Mouse (Mus musculus) hindbrain, embryonic 15.5 days (tissue): Measurements from ENCODE around the gene Ncoa3. TPM values are rescaled to one million over a fixed set of nuclear protein-coding genes. Genes with fewer than 3 reads are reported as not detected.

Experiments used
- ATAC-seq: fragments of 200-750 bp; cut with Nextera tagmentation; 2 replicates; pipeline ENCODE4 v1.8.0; 2017; ENCODE audit warnings: low read depth, moderate number of reproducible peaks, moderate TSS enrichment; ENCODE audit not compliant: low FRiP score
- H3K27ac ChIP-seq: fragments of 300-500 bp; sonication (generic); replicated peaks from 2 replicates; pipeline ENCODE4 v1.5.1; 2015; ENCODE audit warnings: mild to moderate bottlenecking, inconsistent platforms
- H3K27me3 ChIP-seq: fragments of 300-500 bp; sonication (generic); 2 replicates; pipeline ENCODE4 v1.6.1; 2015; ENCODE audit warnings: control low read depth, inconsistent platforms
- H3K36me3 ChIP-seq: fragments of 300-500 bp; sonication (generic); 2 replicates; pipeline ENCODE4 v1.6.1; 2015; ENCODE audit warnings: control low read depth, inconsistent platforms
- H3K4me1 ChIP-seq: fragments of 300-500 bp; sonication (generic); replicated peaks from 2 replicates; pipeline ENCODE4 v1.6.1; 2015; ENCODE audit warnings: control low read depth, inconsistent platforms
- H3K4me2 ChIP-seq: fragments of 300-500 bp; sonication (generic); 2 replicates; pipeline ENCODE4 v1.6.1; 2015; ENCODE audit warnings: moderate library complexity, mild to moderate bottlenecking, inconsistent platforms
- H3K4me3 ChIP-seq: fragments of 300-500 bp; sonication (generic); 2 replicates; pipeline ENCODE4 v1.5.1; 2015; ENCODE audit warnings: mild to moderate bottlenecking, inconsistent platforms
- H3K9ac ChIP-seq: fragments of 300-500 bp; sonication (generic); 2 replicates; pipeline ENCODE4 v1.6.1; 2015; ENCODE audit warnings: inconsistent platforms
- H3K9me3 ChIP-seq: fragments of 300-500 bp; sonication (generic); 2 replicates; pipeline ENCODE4 v1.6.1; 2016; ENCODE audit warnings: control low read depth, inconsistent platforms
- WGBS: fragments of 180-500 bp; shearing (Covaris S2); methylation state at CpG from one replicate; pipeline ENCODE4 v1.1.7; 2015; 5-methylcytosine and 5-hydroxymethylcytosine counted together
- polyA plus RNA-seq: library from polyadenylated mRNA; unstranded; fragments of >200 nt; fragmentation: Nextera tagmentation; extraction: Ambion mirVana; gene quantifications from 2 replicates; pipeline ENCODE4 v1.2.1, GENCODE M21; 2015

The Ncoa3 gene
- polyA plus RNA-seq, 1 experiment from 2014 or later: 14.0 TPM

DNA sequence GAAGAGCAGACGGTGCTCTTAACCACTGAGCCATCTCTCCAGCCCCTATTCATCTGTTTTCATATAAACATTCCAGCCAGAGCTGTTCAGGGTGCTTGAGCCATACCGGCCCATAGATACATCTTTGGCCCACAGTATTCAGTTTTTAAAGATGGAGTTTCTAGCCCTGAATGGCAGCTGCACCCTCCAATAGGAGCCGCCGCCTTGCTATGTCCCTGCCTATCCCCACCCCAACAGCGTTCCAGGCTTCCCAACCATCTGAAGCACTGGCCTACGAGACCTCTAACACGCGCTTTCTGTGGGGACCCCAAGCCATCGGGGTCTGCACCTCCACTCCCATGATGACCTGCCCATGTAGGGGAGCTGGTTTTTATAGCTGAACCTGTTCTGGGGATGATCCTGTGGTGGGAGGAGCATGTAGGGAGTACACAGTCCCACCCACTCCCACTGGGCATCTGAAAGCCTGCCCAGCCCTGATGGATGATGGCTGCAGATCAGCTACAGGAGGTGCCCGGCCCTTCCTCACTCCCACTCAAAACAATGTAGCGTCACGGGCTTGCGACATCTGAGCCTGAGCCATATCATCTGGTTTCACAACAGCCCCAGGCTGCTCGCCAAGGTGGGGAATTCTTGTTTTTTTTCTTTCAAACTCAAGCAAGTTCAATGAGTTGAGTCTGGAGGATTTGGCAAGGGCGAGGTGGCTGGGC is 123.3 kb downstream of the Ncoa3 start:
- H3K9ac ChIP-seq: no peak overlapping the region
- WGBS: 85% methylated on average over 15 of the region's 15 CpGs
- H3K9me3 ChIP-seq: no peaks in the 10 kb centered on the region
- H3K27ac ChIP-seq: no peak overlapping the region
- H3K4me2 ChIP-seq: no peak overlapping the region
- no peaks in the 10 kb centered on the region for H3K27me3 ChIP-seq
- ATAC-seq: no peak
- no peaks in the 10 kb centered on the region for H3K4me1 ChIP-seq
- H3K36me3 ChIP-seq: peaks cover 11% of the 10 kb centered on the region
- H3K4me3 ChIP-seq: no peak overlapping the region

DNA sequence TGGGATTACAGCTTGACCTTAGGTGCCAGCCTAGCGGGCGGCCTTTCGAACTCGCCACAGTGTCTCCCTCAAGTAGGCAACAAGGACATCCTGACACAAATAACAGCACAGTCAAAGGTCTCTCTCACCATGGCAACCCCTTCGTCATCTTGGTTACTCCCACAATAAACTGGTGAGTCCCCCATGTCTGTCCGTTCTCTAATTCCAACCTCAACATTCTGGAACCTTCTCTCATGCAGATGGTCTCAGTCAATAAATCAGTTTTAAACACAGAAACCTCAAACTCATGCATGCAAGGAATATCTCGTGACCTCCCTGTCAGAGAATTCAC is 123.8 kb downstream of the Ncoa3 start:
- no peak overlapping the region for H3K9ac ChIP-seq
- WGBS: 85% methylated on average over 7 of the region's 7 CpGs
- H3K27me3 ChIP-seq: no peaks in the 10 kb centered on the region

DNA sequence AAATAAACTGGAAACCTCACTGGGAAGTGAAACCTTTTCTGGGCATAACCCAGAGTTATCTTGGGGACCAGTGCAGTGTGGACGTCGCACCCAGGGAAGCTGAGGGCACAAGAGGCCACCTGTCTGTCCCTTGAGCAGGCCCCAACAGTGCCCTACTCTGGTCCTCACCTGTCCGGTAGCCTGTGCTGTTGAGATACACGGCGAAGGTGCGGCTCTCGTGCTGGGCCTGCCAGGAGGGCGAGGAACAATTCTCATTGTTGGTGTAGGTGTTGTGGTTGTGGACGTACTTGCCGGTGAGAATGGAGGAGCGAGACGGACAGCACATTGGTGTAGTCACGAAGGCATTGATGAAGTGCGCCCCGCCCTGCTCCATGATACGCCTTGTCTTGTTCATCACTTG is 124.3 kb downstream of the Ncoa3 start:
- no peak overlapping the region for H3K4me2 ChIP-seq
- H3K36me3 ChIP-seq: peaks cover 11% of the 10 kb centered on the region
- no peaks in the 10 kb centered on the region for H3K27me3 ChIP-seq
- ATAC-seq: no peak
- 96% methylated on average over 16 of the region's 16 CpGs for WGBS
- no peaks in the 10 kb centered on the region for H3K4me1 ChIP-seq
- no peak overlapping the region for H3K4me3 ChIP-seq
- no peak overlapping the region for H3K9ac ChIP-seq
- no peak overlapping the region for H3K27ac ChIP-seq
- no peaks in the 10 kb centered on the region for H3K9me3 ChIP-seq

More for the DNA sequence above, 123.8 kb downstream of the Ncoa3 start:
- no peak for ATAC-seq
- H3K4me1 ChIP-seq: no peaks in the 10 kb centered on the region
- no peaks in the 10 kb centered on the region for H3K9me3 ChIP-seq
- H3K36me3 ChIP-seq: peaks cover 11% of the 10 kb centered on the region
- H3K27ac ChIP-seq: no peak overlapping the region
- no peak overlapping the region for H3K4me3 ChIP-seq
- no peak overlapping the region for H3K4me2 ChIP-seq

DNA sequence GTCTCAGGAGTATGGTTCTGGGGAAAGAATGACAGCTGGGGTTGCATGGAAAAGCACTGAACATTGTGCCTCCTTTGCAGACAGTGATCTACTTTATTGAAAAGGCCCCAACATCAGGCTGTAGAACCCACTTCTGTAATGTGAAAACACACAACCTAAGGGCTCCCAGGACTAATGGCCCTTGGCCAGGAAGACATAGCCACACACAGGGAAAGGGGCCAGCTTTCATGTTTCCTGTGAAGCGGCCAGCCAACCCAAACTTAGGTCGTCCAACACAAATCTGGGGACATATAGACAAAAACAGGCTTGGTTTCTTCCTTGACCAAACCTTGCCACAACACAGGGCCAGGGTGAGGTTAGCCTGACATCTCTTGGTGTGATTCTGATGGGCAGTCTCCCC is 127.6 kb downstream of the Ncoa3 start:
- Histone ChIP-seq H3K4me1 (no peaks in the 10 kb centered on the region), H3K9me3 (no peaks in the 10 kb centered on the region), H3K4me3 (no peak overlapping the region), H3K4me2 (no peak overlapping the region), H3K36me3 (peaks cover 9% of the 10 kb centered on the region), H3K27ac (no peak overlapping the region), H3K27me3 (no peaks in the 10 kb centered on the region), H3K9ac (no peak overlapping the region)
- no peak for ATAC-seq
- WGBS: 85% methylated on average over 2 of the region's 2 CpGs

DNA sequence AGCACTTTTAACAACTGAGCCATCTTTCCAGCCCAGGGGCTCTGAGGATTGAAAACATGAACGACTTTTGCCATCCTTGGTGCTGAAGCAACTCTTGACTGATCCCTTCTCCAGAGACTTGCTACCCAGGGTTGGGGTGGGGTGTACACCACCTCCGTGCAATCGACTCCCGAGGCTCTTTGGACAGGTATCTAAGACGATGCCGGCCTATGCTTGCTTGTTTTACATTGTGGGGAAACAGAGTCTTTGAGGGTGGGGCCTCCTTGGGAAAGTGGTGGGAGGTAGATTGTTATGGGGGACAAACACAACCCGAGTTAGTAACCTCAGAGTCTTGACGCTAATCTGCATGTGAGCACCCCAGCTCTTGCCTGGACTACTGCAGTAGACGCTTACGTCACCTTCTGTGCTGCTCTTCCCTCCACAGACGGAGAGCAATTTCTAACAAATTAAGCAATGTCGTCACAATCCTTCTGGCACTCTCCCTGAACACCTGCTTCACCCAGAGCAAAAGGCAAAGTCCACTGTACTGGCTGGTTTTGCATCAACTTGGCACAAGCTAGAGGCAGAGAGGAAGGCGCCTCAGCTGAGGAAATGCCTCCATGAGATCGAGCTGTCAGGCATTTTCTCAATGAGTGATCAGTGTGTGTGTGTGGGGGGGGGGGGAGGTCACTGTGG is 129.4 kb downstream of the Ncoa3 start:
- ATAC-seq: no peak
- WGBS: 77% methylated on average over 14 of the region's 14 CpGs
- H3K9me3 ChIP-seq: no peaks in the 10 kb centered on the region
- H3K4me1 ChIP-seq: no peaks in the 10 kb centered on the region
- no peak overlapping the region for H3K27ac ChIP-seq
- no peaks in the 10 kb centered on the region for H3K36me3 ChIP-seq
- H3K4me3 ChIP-seq: no peak overlapping the region
- no peaks in the 10 kb centered on the region for H3K27me3 ChIP-seq
- H3K9ac ChIP-seq: no peak overlapping the region
- no peak overlapping the region for H3K4me2 ChIP-seq

DNA sequence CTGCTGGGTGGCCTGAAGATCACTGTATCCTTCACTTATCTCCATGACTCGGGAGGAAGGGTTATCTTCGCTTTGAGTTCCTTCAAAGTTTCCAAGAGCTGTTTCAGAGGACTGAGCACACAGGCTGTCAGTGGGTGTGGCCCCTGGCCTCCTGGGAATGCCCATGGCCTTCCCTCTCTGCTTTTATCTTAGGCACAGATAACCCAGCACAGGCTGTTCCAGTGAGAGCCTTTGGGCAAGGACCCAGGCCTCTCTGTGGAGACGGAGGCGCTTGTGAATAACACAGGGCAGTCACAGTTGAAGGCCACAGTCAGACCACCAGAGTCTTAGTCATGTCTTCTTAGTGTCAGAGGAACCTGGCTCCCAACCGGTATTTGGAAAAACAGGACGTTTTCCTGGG is 130.3 kb downstream of the Ncoa3 start:
- no peaks in the 10 kb centered on the region for H3K9me3 ChIP-seq
- H3K27ac ChIP-seq: no peak overlapping the region
- H3K27me3 ChIP-seq: no peaks in the 10 kb centered on the region
- WGBS: 91% methylated on average over 6 of the region's 6 CpGs
- H3K36me3 ChIP-seq: no peaks in the 10 kb centered on the region
- no peak overlapping the region for H3K4me2 ChIP-seq
- H3K4me3 ChIP-seq: no peak overlapping the region
- no peak for ATAC-seq
- no peaks in the 10 kb centered on the region for H3K4me1 ChIP-seq
- H3K9ac ChIP-seq: no peak overlapping the region

Other genes starting within 250 kb of the Ncoa3 start
- 71.8 and 79.2 TPM in 2 replicates for gene Zmynd8, start 93.6 kb upstream of the Ncoa3 start, polyA plus RNA-seq
- gene Sulf2, start 163.0 kb downstream of the Ncoa3 start, polyA plus RNA-seq: 106 and 113 TPM in 2 replicates